Mouse (Mus musculus) cerebellum, adult 2 months (tissue): ENCODE results near the gene Gm14226.

Source experiments
- CTCF ChIP-seq: fragments of 200-500 bp; IDR thresholded peaks from 2 replicates; pipeline ENCODE4 v1.5.1; 2011; ENCODE audit warnings: low read depth, mild to moderate bottlenecking, control low read depth, low read length, moderate library complexity, borderline replicate concordance; ENCODE audit not compliant: insufficient read depth
- POLR2A ChIP-seq: fragments of 200-500 bp; IDR thresholded peaks from 2 replicates; pipeline ENCODE4 v1.6.1; 2011; ENCODE audit warnings: low read length, control low read depth, borderline replicate concordance; ENCODE audit not compliant: insufficient read depth

DNA sequence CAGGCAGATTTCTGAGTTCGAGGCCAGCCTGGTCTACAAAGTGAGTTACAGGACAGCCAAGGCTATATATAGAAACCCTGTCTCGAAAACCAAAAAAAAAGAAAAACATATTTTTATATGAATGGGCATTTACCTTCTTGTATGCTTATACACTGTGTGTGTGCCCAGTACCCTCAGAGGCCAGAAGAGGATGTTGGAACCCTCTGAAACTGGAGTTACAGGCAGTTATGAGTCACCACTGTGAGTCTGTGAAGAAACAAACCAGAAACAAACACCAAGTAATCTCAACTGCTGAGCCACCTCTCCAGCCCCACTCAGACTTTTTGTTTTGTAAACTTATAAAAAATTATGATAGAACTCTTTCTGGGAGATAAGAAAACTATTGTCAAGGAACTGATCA is 28.7 kb downstream of the Gm14226 start:
- no peak for TF ChIP-seq CTCF
- TF ChIP-seq POLR2A: no peak
